Mouse (Mus musculus): ENCODE results near the gene St13. TPM values are rescaled to one million over a fixed set of nuclear protein-coding genes. Genes with fewer than 3 reads are reported as not detected.

The St13 gene
- polyA plus RNA-seq, 1 experiment from 2014 or later, result 192 TPM

- no peak for ATAC-seq (ENCODE audit: low FRiP score, low TSS enrichment)
- peaks cover 59% of the 10 kb centered on the region for H3K36me3 ChIP-seq (ENCODE audit: insufficient read depth, low read length)
Measured at GRCm38 (mm10) chr15:81370356-81370755, 29.5 kb downstream of the St13 start.

GRCm38 (mm10) chr15:81368601-81369000, 31.3 kb downstream of the St13 start:
- Histone ChIP-seq H3K36me3 (ENCODE audit: insufficient read depth, low read length) (peaks cover 57% of the 10 kb centered on the region), H3K27me3 (ENCODE audit: insufficient read depth, low read length) (no peaks in the 10 kb centered on the region), H3K4me1 (ENCODE audit: insufficient read depth, low read length) (no peaks in the 10 kb centered on the region), H3K4me2 (replicated peaks; ENCODE audit: low read depth, low read length) (no peak overlapping the region), H3K9me3 (ENCODE audit: low read length) (no peaks in the 10 kb centered on the region), H3K27ac (ENCODE audit: low read length) (no peak overlapping the region), H3K9ac (replicated peaks; ENCODE audit: low read length) (no peak overlapping the region), H3K4me3 (ENCODE audit: low read length) (no peak overlapping the region)
- no peak for ATAC-seq (ENCODE audit: low FRiP score, low TSS enrichment)
- 82% methylated on average over 1 of the region's 1 CpGs for WGBS

More at GRCm38 (mm10) chr15:81370356-81370755, 29.5 kb downstream of the St13 start:
- Histone ChIP-seq H3K27ac (ENCODE audit: low read length) (no peak overlapping the region), H3K9ac (replicated peaks; ENCODE audit: low read length) (no peak overlapping the region), H3K4me1 (ENCODE audit: insufficient read depth, low read length) (no peaks in the 10 kb centered on the region), H3K27me3 (ENCODE audit: insufficient read depth, low read length) (no peaks in the 10 kb centered on the region), H3K9me3 (ENCODE audit: low read length) (no peaks in the 10 kb centered on the region), H3K4me2 (replicated peaks; ENCODE audit: low read depth, low read length) (no peak overlapping the region), H3K4me3 (ENCODE audit: low read length) (no peak overlapping the region)
- 67% methylated on average over 1 of the region's 1 CpGs for WGBS

GRCm38 (mm10) chr15:81366241-81366640, 33.6 kb downstream of the St13 start:
- no peak overlapping the region for H3K4me2 ChIP-seq (replicated peaks; ENCODE audit: low read depth, low read length)
- peaks cover 6% of the 10 kb centered on the region for H3K4me1 ChIP-seq (ENCODE audit: insufficient read depth, low read length)
- H3K27me3 ChIP-seq (ENCODE audit: insufficient read depth, low read length), result no peaks in the 10 kb centered on the region
- no peak for ATAC-seq (ENCODE audit: low FRiP score, low TSS enrichment)
- no peak overlapping the region for H3K4me3 ChIP-seq (ENCODE audit: low read length)
- 73% methylated on average over 4 of the region's 4 CpGs for WGBS
- peaks cover 44% of the 10 kb centered on the region for H3K36me3 ChIP-seq (ENCODE audit: insufficient read depth, low read length)
- H3K9ac ChIP-seq (replicated peaks; ENCODE audit: low read length), result no peak overlapping the region
- H3K27ac ChIP-seq (ENCODE audit: low read length), result no peak overlapping the region
- no peaks in the 10 kb centered on the region for H3K9me3 ChIP-seq (ENCODE audit: low read length)

GRCm38 (mm10) chr15:81365246-81365645, 34.6 kb downstream of the St13 start:
- Histone ChIP-seq H3K4me3 (ENCODE audit: low read length) (no peak overlapping the region), H3K9ac (replicated peaks; ENCODE audit: low read length) (no peak overlapping the region), H3K27ac (ENCODE audit: low read length) (no peak overlapping the region), H3K27me3 (ENCODE audit: insufficient read depth, low read length) (no peaks in the 10 kb centered on the region), H3K36me3 (ENCODE audit: insufficient read depth, low read length) (peaks cover 37% of the 10 kb centered on the region), H3K9me3 (ENCODE audit: low read length) (no peaks in the 10 kb centered on the region), H3K4me1 (ENCODE audit: insufficient read depth, low read length) (peaks cover 10% of the 10 kb centered on the region), H3K4me2 (replicated peaks; ENCODE audit: low read depth, low read length) (no peak overlapping the region)
- 89% methylated on average over 8 of the region's 8 CpGs for WGBS
- no peak for ATAC-seq (ENCODE audit: low FRiP score, low TSS enrichment)

- ATAC-seq (ENCODE audit: low FRiP score, low TSS enrichment), result no peak
Measured at GRCm38 (mm10) chr15:81364271-81364670, 35.6 kb downstream of the St13 start.

GRCm38 (mm10) chr15:81362501-81362900, 37.4 kb downstream of the St13 start:
- H3K4me1 ChIP-seq (ENCODE audit: insufficient read depth, low read length), result peaks cover 29% of the 10 kb centered on the region

More at GRCm38 (mm10) chr15:81364271-81364670, 35.6 kb downstream of the St13 start:
- peaks cover 19% of the 10 kb centered on the region for H3K4me1 ChIP-seq (ENCODE audit: insufficient read depth, low read length)
- no peak overlapping the region for H3K4me3 ChIP-seq (ENCODE audit: low read length)
- no peak overlapping the region for H3K27ac ChIP-seq (ENCODE audit: low read length)
- peaks cover 31% of the 10 kb centered on the region for H3K36me3 ChIP-seq (ENCODE audit: insufficient read depth, low read length)
- 89% methylated on average over 1 of the region's 1 CpGs for WGBS
- no peak overlapping the region for H3K9ac ChIP-seq (replicated peaks; ENCODE audit: low read length)
- H3K27me3 ChIP-seq (ENCODE audit: insufficient read depth, low read length), result no peaks in the 10 kb centered on the region
- no peak overlapping the region for H3K4me2 ChIP-seq (replicated peaks; ENCODE audit: low read depth, low read length)
- H3K9me3 ChIP-seq (ENCODE audit: low read length), result no peaks in the 10 kb centered on the region

GRCm38 (mm10) chr15:81361417-81362015, 38.4 kb downstream of the St13 start:
- 47% methylated on average over 10 of the region's 10 CpGs for WGBS
- no peak for ATAC-seq (ENCODE audit: low FRiP score, low TSS enrichment)
- no peak overlapping the region for H3K4me3 ChIP-seq (ENCODE audit: low read length)
- peaks cover 38% of the 10 kb centered on the region for H3K4me1 ChIP-seq (ENCODE audit: insufficient read depth, low read length)
- peak overlapping the region; percentile 90 for H3K27ac ChIP-seq (ENCODE audit: low read length)
- H3K27me3 ChIP-seq (ENCODE audit: insufficient read depth, low read length), result no peaks in the 10 kb centered on the region
- H3K36me3 ChIP-seq (ENCODE audit: insufficient read depth, low read length), result peaks cover 17% of the 10 kb centered on the region
- no peak overlapping the region for H3K9ac ChIP-seq (replicated peaks; ENCODE audit: low read length)
- H3K4me2 ChIP-seq (replicated peaks; ENCODE audit: low read depth, low read length), result peak overlapping the region; percentile 89
- H3K9me3 ChIP-seq (ENCODE audit: low read length), result no peaks in the 10 kb centered on the region

More at GRCm38 (mm10) chr15:81362501-81362900, 37.4 kb downstream of the St13 start:
- H3K4me2 ChIP-seq (replicated peaks; ENCODE audit: low read depth, low read length), result no peak overlapping the region
- H3K9ac ChIP-seq (replicated peaks; ENCODE audit: low read length), result no peak overlapping the region
- H3K4me3 ChIP-seq (ENCODE audit: low read length), result no peak overlapping the region
- 77% methylated on average over 1 of the region's 1 CpGs for WGBS
- no peaks in the 10 kb centered on the region for H3K9me3 ChIP-seq (ENCODE audit: low read length)
- ATAC-seq (ENCODE audit: low FRiP score, low TSS enrichment), result no peak
- H3K36me3 ChIP-seq (ENCODE audit: insufficient read depth, low read length), result peaks cover 21% of the 10 kb centered on the region
- H3K27ac ChIP-seq (ENCODE audit: low read length), result peak overlapping the region; percentile 14
- H3K27me3 ChIP-seq (ENCODE audit: insufficient read depth, low read length), result no peaks in the 10 kb centered on the region

GRCm38 (mm10) chr15:81361022-81361404, 38.9 kb downstream of the St13 start:
- Histone ChIP-seq H3K27me3 (ENCODE audit: insufficient read depth, low read length) (no peaks in the 10 kb centered on the region), H3K36me3 (ENCODE audit: insufficient read depth, low read length) (peaks cover 12% of the 10 kb centered on the region), H3K27ac (ENCODE audit: low read length) (peak overlapping the region; percentile 90), H3K9ac (replicated peaks; ENCODE audit: low read length) (no peak overlapping the region), H3K4me1 (ENCODE audit: insufficient read depth, low read length) (peaks cover 38% of the 10 kb centered on the region), H3K4me2 (replicated peaks; ENCODE audit: low read depth, low read length) (peak overlapping the region; percentile 89), H3K4me3 (ENCODE audit: low read length) (peak overlapping the region; percentile 77), H3K9me3 (ENCODE audit: low read length) (no peaks in the 10 kb centered on the region)
- 30% methylated on average over 6 of the region's 6 CpGs for WGBS
- ATAC-seq (ENCODE audit: low FRiP score, low TSS enrichment), result no peak; the same call in 1 of the 2 replicates

GRCm38 (mm10) chr15:81360345-81361021, 39.4 kb downstream of the St13 start, which contains the start of gene Slc25a17:
TSS of gene Slc25a17 (minus strand) at chr15:81360812.
- Histone ChIP-seq H3K36me3 (ENCODE audit: insufficient read depth, low read length) (peaks cover 13% of the 10 kb centered on the region), H3K4me2 (replicated peaks; ENCODE audit: low read depth, low read length) (peak within 1 kb of the TSS; percentile 89), H3K4me3 (ENCODE audit: low read length) (peak within 1 kb of the TSS; percentile 77), H3K27me3 (ENCODE audit: insufficient read depth, low read length) (no peaks in the 10 kb centered on the region), H3K27ac (ENCODE audit: low read length) (peak within 1 kb of the TSS; percentile 90), H3K9ac (replicated peaks; ENCODE audit: low read length) (peak within 1 kb of the TSS; percentile 88), H3K4me1 (ENCODE audit: insufficient read depth, low read length) (peaks cover 38% of the 10 kb centered on the region), H3K9me3 (ENCODE audit: low read length) (no peaks in the 10 kb centered on the region)
- ATAC-seq (ENCODE audit: low FRiP score, low TSS enrichment), result peak; percentile 99
- under 1% methylated on average over 30 of the region's 30 CpGs for WGBS

- WGBS, result 70% methylated on average over 5 of the region's 5 CpGs
- no peaks in the 10 kb centered on the region for H3K9me3 ChIP-seq (ENCODE audit: low read length)
- H3K27me3 ChIP-seq (ENCODE audit: insufficient read depth, low read length), result no peaks in the 10 kb centered on the region
- H3K4me1 ChIP-seq (ENCODE audit: insufficient read depth, low read length), result peaks cover 38% of the 10 kb centered on the region
- H3K9ac ChIP-seq (replicated peaks; ENCODE audit: low read length), result 0 out of 2 replicates have a peak overlapping the region, but pooled peaks have one; percentile 31
- H3K4me3 ChIP-seq (ENCODE audit: low read length), result peak overlapping the region; percentile 77
- no peak for ATAC-seq (ENCODE audit: low FRiP score, low TSS enrichment)
- H3K27ac ChIP-seq (ENCODE audit: low read length), result peak overlapping the region; percentile 76
- H3K36me3 ChIP-seq (ENCODE audit: insufficient read depth, low read length), result peaks cover 12% of the 10 kb centered on the region; the same call in 1 of the 2 replicates
- peak overlapping the region; percentile 89 for H3K4me2 ChIP-seq (replicated peaks; ENCODE audit: low read depth, low read length)
Measured at GRCm38 (mm10) chr15:81359421-81359820, 40.5 kb downstream of the St13 start.

Data from kidney, embryonic 16.5 days (tissue).